Mouse (Mus musculus) limb, embryonic 14.5 days (tissue): ENCODE measurements around the gene Fam19a5. TPM values are rescaled to one million over a fixed set of nuclear protein-coding genes. Genes with fewer than 3 reads are reported as not detected.

Experiments
- ATAC-seq: fragments of 200-750 bp; cut with Nextera tagmentation; 2 replicates; pipeline ENCODE4 v1.8.0; 2017; ENCODE audit warnings: low read depth, moderate number of reproducible peaks, moderate TSS enrichment; ENCODE audit not compliant: low FRiP score
- DNase-seq: peaks from one replicate; pipeline ENCODE4 v3.0.0-alpha.2; 2015; ENCODE audit warnings: low spot score
- H3K27ac ChIP-seq: fragments of 300-500 bp; sonication (generic); replicated peaks from 2 replicates; pipeline ENCODE4 v1.5.1; 2014; ENCODE audit warnings: low read depth, mild to moderate bottlenecking, low read length, moderate library complexity, mixed read lengths
- H3K27me3 ChIP-seq: fragments of 300-500 bp; sonication (generic); 2 replicates; pipeline ENCODE4 v1.6.1; 2014; ENCODE audit warnings: low read length, mixed read lengths; ENCODE audit not compliant: control insufficient read depth, insufficient read depth
- H3K36me3 ChIP-seq: fragments of 300-500 bp; sonication (generic); 2 replicates; pipeline ENCODE4 v1.6.1; 2014; ENCODE audit warnings: mild to moderate bottlenecking, low read length, moderate library complexity, mixed read lengths; ENCODE audit not compliant: control insufficient read depth, insufficient read depth
- H3K4me1 ChIP-seq: fragments of 300-500 bp; sonication (generic); 2 replicates; pipeline ENCODE4 v1.6.1; 2014; ENCODE audit warnings: antibody characterized with exemption, low read length, mixed read lengths; ENCODE audit not compliant: control insufficient read depth, insufficient read depth
- H3K4me2 ChIP-seq: fragments of 300-500 bp; sonication (generic); replicated peaks from 2 replicates; pipeline ENCODE4 v1.6.1; 2014; ENCODE audit warnings: low read depth, mild to moderate bottlenecking, low read length, moderate library complexity; ENCODE audit not compliant: severe bottlenecking
- H3K4me3 ChIP-seq: fragments of 300-500 bp; sonication (generic); replicated peaks from 2 replicates; pipeline ENCODE4 v1.5.1; 2014; ENCODE audit warnings: low read length
- H3K9ac ChIP-seq: fragments of 300-500 bp; sonication (generic); 2 replicates; pipeline ENCODE4 v1.6.1; 2014; ENCODE audit warnings: mild to moderate bottlenecking, low read depth, low read length, moderate library complexity; ENCODE audit not compliant: severe bottlenecking
- H3K9me3 ChIP-seq: fragments of 300-500 bp; sonication (generic); 2 replicates; pipeline ENCODE4 v1.6.1; 2016; ENCODE audit warnings: low read length; ENCODE audit not compliant: control insufficient read depth
- POLR2A ChIP-seq: fragments of 200-500 bp; IDR thresholded peaks from 2 replicates; pipeline ENCODE4 v1.8.0; 2012; ENCODE audit warnings: inconsistent platforms, mild to moderate bottlenecking, moderate library complexity, borderline replicate concordance; ENCODE audit not compliant: insufficient read depth, insufficient read length; ENCODE audit errors: extremely low read depth
- WGBS: fragments of 180-500 bp; shearing (Covaris S2); extraction: QIAGEN DNeasy Blood & Tissue Kit; methylation state at CpG from one replicate; pipeline ENCODE4 v1.1.7; 2014; 5-methylcytosine and 5-hydroxymethylcytosine counted together
- polyA plus RNA-seq, 2 experiments: library from polyadenylated mRNA; depleted of rRNA in 1 of 2; stranded (reverse) in 1 of 2; unstranded in 1 of 2; fragments of >200 nt; fragmentation: Nextera tagmentation in 1 of 2; extraction: Ambion mirVana in 1 of 2; gene quantifications; 2 replicates each; pipeline versions ENCODE4 v1.2.1 to v1.2.3; 2012 to 2014

Fam19a5 gene
- polyA plus RNA-seq, 2 experiments: 4.8 to 8.4 TPM

DNA sequence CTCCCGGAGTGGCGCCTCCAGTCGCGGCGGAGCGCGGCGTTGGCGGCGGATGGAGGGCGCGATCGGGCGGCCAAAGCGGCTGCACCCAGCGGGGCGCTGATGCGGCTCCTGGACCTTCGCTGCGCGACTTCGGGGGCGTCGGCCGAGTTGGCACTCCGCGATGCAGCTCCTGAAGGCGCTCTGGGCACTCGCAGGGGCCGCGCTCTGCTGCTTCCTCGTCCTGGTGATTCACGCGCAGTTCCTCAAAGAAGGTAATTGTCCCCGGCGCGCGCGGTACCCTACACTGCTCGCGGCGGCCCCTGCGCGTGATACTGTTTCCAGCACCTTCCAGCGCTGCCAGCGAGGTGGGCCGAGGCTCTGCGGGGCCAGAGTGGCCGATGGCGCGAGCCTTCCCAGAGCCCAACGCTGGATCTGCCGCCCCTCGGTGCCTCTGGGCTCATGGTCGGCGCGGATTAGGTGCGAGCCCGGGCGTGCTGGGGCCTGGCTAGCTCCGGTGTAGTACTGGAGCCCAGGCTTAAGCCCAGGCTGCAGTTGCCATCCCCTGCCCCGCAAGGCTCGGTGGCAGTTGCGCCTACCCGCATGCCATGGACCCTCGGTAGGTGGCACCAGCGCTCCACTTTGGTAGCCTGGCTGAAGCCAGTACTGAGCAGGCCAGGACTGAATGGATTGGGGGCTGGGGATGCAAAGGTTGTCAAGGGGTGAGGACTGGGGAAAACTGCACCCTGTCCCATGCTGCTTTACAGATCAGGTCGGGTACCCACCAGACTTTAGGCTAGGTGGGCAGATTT is 81.3 kb downstream of the Fam19a5 start:
- Histone ChIP-seq H3K4me2 (peak overlapping the region; percentile 84), H3K27me3 (peaks cover 19% of the 10 kb centered on the region), H3K9ac (peak overlapping the region; percentile 72), H3K4me3 (peak overlapping the region; percentile 64), H3K9me3 (no peaks in the 10 kb centered on the region), H3K4me1 (0 out of 2 replicates have a peak, but pooled peaks cover 4% of the 10 kb centered on the region), H3K36me3 (no peaks in the 10 kb centered on the region), H3K27ac (no peak overlapping the region)
- WGBS: 1% methylated on average over 50 of the region's 68 CpGs
- DNase-seq (peak; percentile 80), ATAC-seq (peak; percentile 82)
- TF ChIP-seq POLR2A: no peak

DNA sequence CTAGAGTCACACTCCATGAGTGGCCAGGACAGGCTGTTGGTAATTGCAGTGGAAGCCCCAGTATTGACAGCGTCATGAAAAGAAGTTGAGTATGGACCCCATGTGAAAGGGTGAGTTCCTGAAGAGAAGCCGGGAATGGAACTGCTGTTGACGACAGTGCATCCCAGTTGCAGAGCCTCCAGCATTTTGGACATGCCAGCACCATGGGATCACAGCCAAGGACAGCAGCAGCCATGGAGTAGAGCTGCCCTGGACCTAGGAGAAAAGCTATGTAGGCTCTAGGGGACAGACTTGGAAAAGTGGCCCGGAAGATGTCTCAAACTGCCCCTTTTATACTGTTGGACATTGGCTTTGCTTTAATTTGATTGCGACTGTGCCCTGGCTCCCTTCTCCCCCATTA is 91.2 kb downstream of the Fam19a5 start:
- ATAC-seq: no peak
- DNase-seq: no peak
- 91% methylated on average over 5 of the region's 5 CpGs for WGBS
- no peak overlapping the region for H3K4me2 ChIP-seq
- H3K9ac ChIP-seq: no peak overlapping the region
- TF ChIP-seq POLR2A: no peak
- H3K9me3 ChIP-seq: no peaks in the 10 kb centered on the region
- H3K27ac ChIP-seq: no peak overlapping the region
- H3K4me3 ChIP-seq: no peak overlapping the region
- H3K4me1 ChIP-seq: no peaks in the 10 kb centered on the region
- no peaks in the 10 kb centered on the region for H3K36me3 ChIP-seq
- H3K27me3 ChIP-seq: no peaks in the 10 kb centered on the region

DNA sequence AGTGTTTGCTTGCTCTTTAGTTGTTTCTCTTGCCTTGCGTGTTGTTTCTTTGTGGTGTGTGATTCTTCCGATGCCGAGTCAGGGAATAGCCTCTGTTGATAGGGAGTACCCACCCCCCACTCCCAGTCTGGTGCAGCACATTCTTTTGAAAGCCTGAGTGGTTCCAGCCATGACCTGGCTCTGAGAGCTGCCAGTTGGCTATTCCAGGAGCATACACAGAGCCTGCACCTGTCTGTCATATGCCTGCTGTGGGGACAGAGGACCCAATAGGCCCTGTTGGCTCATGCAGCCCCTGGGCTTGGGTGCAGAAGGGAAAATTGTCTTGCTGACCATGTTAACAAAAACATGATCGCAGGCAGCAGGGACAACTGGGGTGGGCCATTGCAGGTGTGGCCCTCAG is 92.3 kb downstream of the Fam19a5 start:
- Histone ChIP-seq H3K9ac (no peak overlapping the region), H3K27me3 (no peaks in the 10 kb centered on the region), H3K9me3 (no peaks in the 10 kb centered on the region), H3K27ac (no peak overlapping the region), H3K36me3 (no peaks in the 10 kb centered on the region), H3K4me2 (no peak overlapping the region), H3K4me1 (no peaks in the 10 kb centered on the region), H3K4me3 (no peak overlapping the region)
- TF ChIP-seq POLR2A: no peak
- ATAC-seq (no peak), DNase-seq (no peak)
- WGBS: 89% methylated on average over 4 of the region's 4 CpGs

DNA sequence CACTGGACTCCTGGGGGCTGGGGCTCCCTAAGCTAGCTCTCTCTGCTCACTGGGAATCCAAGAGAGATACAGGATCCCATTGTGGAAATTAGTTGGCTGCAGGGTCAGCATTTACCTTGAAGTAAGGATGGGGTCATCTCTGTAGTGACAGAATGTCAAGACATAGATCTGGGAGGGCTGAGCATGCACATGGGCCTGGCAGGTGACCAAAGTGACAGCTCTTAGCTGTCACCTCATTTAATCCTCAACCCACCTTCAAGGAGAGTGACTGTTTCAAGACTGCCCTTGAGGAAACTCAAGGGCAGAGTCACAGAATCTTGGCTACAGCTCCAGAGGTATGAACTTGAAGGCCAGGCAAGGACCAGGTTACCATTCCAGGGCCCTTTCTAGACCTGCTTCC is 93.1 kb downstream of the Fam19a5 start:
- H3K9ac ChIP-seq: no peak overlapping the region
- no peak for DNase-seq
- no peak overlapping the region for H3K4me3 ChIP-seq
- no peaks in the 10 kb centered on the region for H3K36me3 ChIP-seq
- no peak overlapping the region for H3K4me2 ChIP-seq
- no peaks in the 10 kb centered on the region for H3K9me3 ChIP-seq
- no peak overlapping the region for H3K27ac ChIP-seq
- H3K4me1 ChIP-seq: no peaks in the 10 kb centered on the region
- H3K27me3 ChIP-seq: no peaks in the 10 kb centered on the region
- no peak for TF ChIP-seq POLR2A
- ATAC-seq: no peak

DNA sequence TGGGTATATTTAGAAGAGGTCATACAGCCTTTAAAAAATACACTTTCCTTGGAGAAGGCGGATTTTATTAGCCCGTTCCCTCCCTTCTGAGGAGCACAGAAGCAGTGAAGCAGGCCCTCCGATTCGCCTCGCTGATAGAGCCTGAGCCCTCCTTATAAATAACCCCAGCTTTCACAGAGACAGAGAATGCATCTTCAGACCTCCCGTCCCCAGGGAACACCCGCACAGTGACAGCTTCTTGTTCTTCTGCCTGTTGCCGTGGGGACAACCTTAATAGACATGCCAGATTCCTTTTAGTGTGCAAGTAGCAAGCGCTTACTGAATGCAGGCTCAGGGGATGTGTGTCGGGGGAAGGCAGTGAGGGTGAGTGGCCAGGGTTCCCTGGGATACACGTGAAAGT is 94.2 kb downstream of the Fam19a5 start:
- Histone ChIP-seq H3K9me3 (no peaks in the 10 kb centered on the region), H3K4me3 (no peak overlapping the region), H3K27ac (no peak overlapping the region), H3K9ac (no peak overlapping the region), H3K4me1 (no peaks in the 10 kb centered on the region), H3K4me2 (no peak overlapping the region), H3K27me3 (no peaks in the 10 kb centered on the region), H3K36me3 (no peaks in the 10 kb centered on the region)
- DNase-seq: no peak
- no peak for ATAC-seq
- TF ChIP-seq POLR2A: no peak
- WGBS: 83% methylated on average over 11 of the region's 11 CpGs
